Mouse (Mus musculus): ENCODE data around the gene Yod1. TPM values are rescaled to one million over a fixed set of nuclear protein-coding genes. Genes with fewer than 3 reads are reported as not detected.

The Yod1 gene
- polyA plus RNA-seq (2012; rRNA removed), result 3.9 and 4.7 TPM in 2 replicates

- Histone ChIP-seq H3K4me1 (replicated peaks; ENCODE audit: control insufficient read depth, insufficient read depth, low read length) (peaks cover 14% of the 10 kb centered on the region), H3K36me3 (ENCODE audit: control insufficient read depth, insufficient read depth, low read length) (no peaks in the 10 kb centered on the region), H3K27ac (ENCODE audit: control insufficient read depth, insufficient read depth, low read length) (peak within 1 kb of the TSS; percentile 66), H3K27me3 (ENCODE audit: control insufficient read depth, insufficient read depth, low read length) (no peaks in the 10 kb centered on the region), H3K4me3 (ENCODE audit: control insufficient read depth, insufficient read depth, low read length) (peak within 1 kb of the TSS; percentile 93)
- DNase-seq, result peak; percentile 86
- WGBS, result under 1% methylated on average over 54 of the region's 54 CpGs
- TF ChIP-seq CTCF (IDR thresholded peaks at IDR 0.05; ENCODE audit: borderline replicate concordance, control insufficient read depth, extremely low read depth, insufficient read depth, low read length, poor library complexity), result no peak
- peak; percentile 61 for TF ChIP-seq POLR2A (IDR thresholded peaks at IDR 0.05; ENCODE audit: control insufficient read depth, extremely low read depth, insufficient read depth, low read length, poor library complexity)
Measured at GRCm38 (mm10) chr1:130717291-130717871, at the start of gene Yod1. Gene Yod1 (plus strand): TSS chr1:130717327.

DNA sequence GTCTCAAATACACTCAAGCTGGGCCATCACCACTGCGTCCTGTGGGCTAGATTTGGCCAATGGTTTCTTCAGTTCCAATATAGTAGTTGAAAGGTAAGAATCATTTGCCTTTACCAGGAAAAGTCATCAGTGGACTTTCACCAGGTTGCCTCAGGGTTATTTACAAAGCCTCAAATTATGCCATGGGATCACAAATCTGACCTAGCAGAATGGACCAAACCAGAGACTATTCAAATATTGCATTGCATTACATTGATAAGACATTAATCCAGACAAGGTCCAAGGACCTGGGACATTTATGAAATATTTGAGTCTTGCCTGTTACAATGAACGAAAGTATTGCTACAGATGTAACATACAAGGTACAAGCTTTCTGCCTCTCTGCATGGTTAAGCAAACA, 38.6 kb upstream of the Yod1 start:
- WGBS, result 97% methylated on average over 2 of the region's 2 CpGs
- H3K4me3 ChIP-seq (ENCODE audit: control insufficient read depth, insufficient read depth, low read length), result no peak overlapping the region
- no peaks in the 10 kb centered on the region for H3K27me3 ChIP-seq (ENCODE audit: control insufficient read depth, insufficient read depth, low read length)
- TF ChIP-seq CTCF (IDR thresholded peaks at IDR 0.05; ENCODE audit: borderline replicate concordance, control insufficient read depth, extremely low read depth, insufficient read depth, low read length, poor library complexity) (no peak), POLR2A (IDR thresholded peaks at IDR 0.05; ENCODE audit: control insufficient read depth, extremely low read depth, insufficient read depth, low read length, poor library complexity) (no peak)
- no peaks in the 10 kb centered on the region for H3K4me1 ChIP-seq (replicated peaks; ENCODE audit: control insufficient read depth, insufficient read depth, low read length)
- no peaks in the 10 kb centered on the region for H3K36me3 ChIP-seq (ENCODE audit: control insufficient read depth, insufficient read depth, low read length)
- H3K27ac ChIP-seq (ENCODE audit: control insufficient read depth, insufficient read depth, low read length), result no peak overlapping the region
- no peak for DNase-seq

DNA sequence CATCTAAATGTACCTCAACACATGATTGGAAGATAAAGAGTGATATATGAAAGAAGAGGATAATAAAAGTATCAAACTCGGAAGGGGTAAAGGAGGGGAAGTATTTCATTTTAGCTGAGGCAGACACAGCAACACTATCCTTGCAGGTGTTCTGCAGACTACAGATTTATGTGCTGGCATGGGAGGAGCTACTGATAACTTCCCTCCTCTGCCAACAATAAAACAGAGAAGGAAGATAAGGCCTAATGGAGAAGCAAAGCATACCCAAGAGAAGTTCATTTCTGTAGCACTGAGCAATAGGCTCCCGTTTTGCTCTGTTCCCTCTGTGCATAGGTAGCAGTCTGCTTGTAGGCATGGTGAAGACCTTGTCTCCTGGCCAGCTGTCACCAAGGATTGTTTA, 36.1 kb upstream of the Yod1 start:
- Histone ChIP-seq H3K36me3 (ENCODE audit: control insufficient read depth, insufficient read depth, low read length) (no peaks in the 10 kb centered on the region), H3K4me1 (replicated peaks; ENCODE audit: control insufficient read depth, insufficient read depth, low read length) (no peaks in the 10 kb centered on the region), H3K4me3 (ENCODE audit: control insufficient read depth, insufficient read depth, low read length) (no peak overlapping the region), H3K27me3 (ENCODE audit: control insufficient read depth, insufficient read depth, low read length) (no peaks in the 10 kb centered on the region), H3K27ac (ENCODE audit: control insufficient read depth, insufficient read depth, low read length) (no peak overlapping the region)
- TF ChIP-seq POLR2A (IDR thresholded peaks at IDR 0.05; ENCODE audit: control insufficient read depth, extremely low read depth, insufficient read depth, low read length, poor library complexity) (no peak), CTCF (IDR thresholded peaks at IDR 0.05; ENCODE audit: borderline replicate concordance, control insufficient read depth, extremely low read depth, insufficient read depth, low read length, poor library complexity) (no peak)
- 29% methylated on average over 2 of the region's 2 CpGs for WGBS
- DNase-seq, result no peak

- no peaks in the 10 kb centered on the region for H3K36me3 ChIP-seq (ENCODE audit: control insufficient read depth, insufficient read depth, low read length)
- H3K4me3 ChIP-seq (ENCODE audit: control insufficient read depth, insufficient read depth, low read length), result no peak overlapping the region
- DNase-seq, result no peak
- H3K27me3 ChIP-seq (ENCODE audit: control insufficient read depth, insufficient read depth, low read length), result no peaks in the 10 kb centered on the region
- no peak overlapping the region for H3K27ac ChIP-seq (ENCODE audit: control insufficient read depth, insufficient read depth, low read length)
- WGBS, result 87% methylated on average over 6 of the region's 6 CpGs
- no peaks in the 10 kb centered on the region for H3K4me1 ChIP-seq (replicated peaks; ENCODE audit: control insufficient read depth, insufficient read depth, low read length)
- TF ChIP-seq POLR2A (IDR thresholded peaks at IDR 0.05; ENCODE audit: control insufficient read depth, extremely low read depth, insufficient read depth, low read length, poor library complexity), result no peak
Measured at GRCm38 (mm10) chr1:130681656-130682413, 35.3 kb upstream of the Yod1 start.

DNA sequence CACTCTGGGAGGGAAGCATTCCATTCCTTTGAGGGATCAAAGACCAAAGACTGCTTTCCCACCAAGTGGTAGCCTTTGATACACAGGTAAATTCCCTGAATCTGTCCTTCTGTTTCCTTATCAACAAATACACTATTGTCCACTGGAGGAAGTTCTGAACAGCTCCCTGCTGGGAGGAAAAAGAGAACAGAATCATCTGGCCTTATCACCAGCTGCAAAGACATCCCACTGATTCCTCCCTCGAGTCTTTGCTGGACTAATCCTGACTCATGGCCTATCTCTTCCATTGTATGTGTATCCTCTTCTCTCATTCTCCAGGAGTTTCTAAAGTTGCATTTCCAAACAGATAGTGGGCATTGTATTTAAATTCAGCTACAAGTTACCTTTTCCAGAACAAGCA, 33.2 kb upstream of the Yod1 start:
- H3K4me1 ChIP-seq (replicated peaks; ENCODE audit: control insufficient read depth, insufficient read depth, low read length), result no peaks in the 10 kb centered on the region
- H3K4me3 ChIP-seq (ENCODE audit: control insufficient read depth, insufficient read depth, low read length), result no peak overlapping the region
- no peak for TF ChIP-seq POLR2A (IDR thresholded peaks at IDR 0.05; ENCODE audit: control insufficient read depth, extremely low read depth, insufficient read depth, low read length, poor library complexity)
- no peak for TF ChIP-seq CTCF (IDR thresholded peaks at IDR 0.05; ENCODE audit: borderline replicate concordance, control insufficient read depth, extremely low read depth, insufficient read depth, low read length, poor library complexity)
- DNase-seq, result no peak
- H3K36me3 ChIP-seq (ENCODE audit: control insufficient read depth, insufficient read depth, low read length), result no peaks in the 10 kb centered on the region
- H3K27ac ChIP-seq (ENCODE audit: control insufficient read depth, insufficient read depth, low read length), result no peak overlapping the region
- WGBS, result 84% methylated on average over 1 of the region's 1 CpGs
- no peaks in the 10 kb centered on the region for H3K27me3 ChIP-seq (ENCODE audit: control insufficient read depth, insufficient read depth, low read length)

GRCm38 (mm10) chr1:130698601-130699000, 18.5 kb upstream of the Yod1 start:
- DNase-seq, result no peak
- no peak overlapping the region for H3K4me3 ChIP-seq (ENCODE audit: control insufficient read depth, insufficient read depth, low read length)
- no peak overlapping the region for H3K27ac ChIP-seq (ENCODE audit: control insufficient read depth, insufficient read depth, low read length)
- peaks cover 14% of the 10 kb centered on the region for H3K4me1 ChIP-seq (replicated peaks; ENCODE audit: control insufficient read depth, insufficient read depth, low read length)
- no peaks in the 10 kb centered on the region for H3K27me3 ChIP-seq (ENCODE audit: control insufficient read depth, insufficient read depth, low read length)
- H3K36me3 ChIP-seq (ENCODE audit: control insufficient read depth, insufficient read depth, low read length), result peaks cover 8% of the 10 kb centered on the region; the same call in 1 of the 2 replicates
- TF ChIP-seq POLR2A (IDR thresholded peaks at IDR 0.05; ENCODE audit: control insufficient read depth, extremely low read depth, insufficient read depth, low read length, poor library complexity), result no peak
- no peak for TF ChIP-seq CTCF (IDR thresholded peaks at IDR 0.05; ENCODE audit: borderline replicate concordance, control insufficient read depth, extremely low read depth, insufficient read depth, low read length, poor library complexity)
- WGBS, result 94% methylated on average over 5 of the region's 5 CpGs

Measured in thymus, adult 2 months (tissue).